Mouse (Mus musculus) stomach, embryonic 14.5 days (tissue): ENCODE measurements around the gene Htr1b. TPM values are rescaled to one million over a fixed set of nuclear protein-coding genes. Genes with fewer than 3 reads are reported as not detected.

Experiments used
- ATAC-seq: fragments of 200-750 bp; cut with Nextera tagmentation; 2 replicates; pipeline ENCODE4 v1.8.0; 2017; ENCODE audit warnings: low read depth, moderate TSS enrichment; ENCODE audit not compliant: insufficient number of reproducible peaks, insufficient read depth, low FRiP score
- H3K27ac ChIP-seq: fragments of 300-500 bp; sonication (generic); 2 replicates; pipeline ENCODE4 v1.5.1; 2014; ENCODE audit warnings: mild to moderate bottlenecking, low read length, moderate library complexity, mixed read lengths
- H3K27me3 ChIP-seq: fragments of 300-500 bp; sonication (generic); 2 replicates; pipeline ENCODE4 v1.6.1; 2014; ENCODE audit warnings: low read length, control low read depth, mixed read lengths; ENCODE audit not compliant: control insufficient read depth, insufficient read depth
- H3K36me3 ChIP-seq: fragments of 300-500 bp; sonication (generic); 2 replicates; pipeline ENCODE4 v1.6.1; 2014; ENCODE audit warnings: mild to moderate bottlenecking, control low read depth, low read length, moderate library complexity, mixed read lengths; ENCODE audit not compliant: control insufficient read depth, insufficient read depth
- H3K4me1 ChIP-seq: fragments of 300-500 bp; sonication (generic); 2 replicates; pipeline ENCODE4 v1.6.1; 2014; ENCODE audit warnings: low read length, control low read depth, mixed read lengths; ENCODE audit not compliant: control insufficient read depth, insufficient read depth
- H3K4me2 ChIP-seq: fragments of 300-500 bp; sonication (generic); replicated peaks from 2 replicates; pipeline ENCODE4 v1.6.1; 2014; ENCODE audit warnings: low read depth, low read length, control low read depth
- H3K4me3 ChIP-seq: fragments of 300-500 bp; sonication (generic); 2 replicates; pipeline ENCODE4 v1.5.1; 2014; ENCODE audit warnings: low read depth, low read length, control low read depth
- H3K9ac ChIP-seq: fragments of 300-500 bp; sonication (generic); replicated peaks from 2 replicates; pipeline ENCODE4 v1.6.1; 2014; ENCODE audit warnings: low read depth, mild to moderate bottlenecking, control low read depth, low read length, moderate library complexity, mixed read lengths
- H3K9me3 ChIP-seq: fragments of 300-500 bp; sonication (generic); 2 replicates; pipeline ENCODE4 v1.6.1; 2016; ENCODE audit warnings: low read depth, low read length, control low read depth; ENCODE audit not compliant: control insufficient read depth
- WGBS: fragments of 180-500 bp; shearing (Covaris S2); extraction: QIAGEN DNeasy Blood & Tissue Kit; methylation state at CpG from one replicate; pipeline ENCODE4 v1.1.7; 2014; 5-methylcytosine and 5-hydroxymethylcytosine counted together
- polyA plus RNA-seq: library from polyadenylated mRNA; unstranded; fragments of >200 nt; fragmentation: Nextera tagmentation; extraction: Ambion mirVana; gene quantifications from 2 replicates; pipeline ENCODE4 v1.2.1, GENCODE M21; 2014

Htr1b gene
- polyA plus RNA-seq, result 1.5 and 1.8 TPM in 2 replicates

DNA sequence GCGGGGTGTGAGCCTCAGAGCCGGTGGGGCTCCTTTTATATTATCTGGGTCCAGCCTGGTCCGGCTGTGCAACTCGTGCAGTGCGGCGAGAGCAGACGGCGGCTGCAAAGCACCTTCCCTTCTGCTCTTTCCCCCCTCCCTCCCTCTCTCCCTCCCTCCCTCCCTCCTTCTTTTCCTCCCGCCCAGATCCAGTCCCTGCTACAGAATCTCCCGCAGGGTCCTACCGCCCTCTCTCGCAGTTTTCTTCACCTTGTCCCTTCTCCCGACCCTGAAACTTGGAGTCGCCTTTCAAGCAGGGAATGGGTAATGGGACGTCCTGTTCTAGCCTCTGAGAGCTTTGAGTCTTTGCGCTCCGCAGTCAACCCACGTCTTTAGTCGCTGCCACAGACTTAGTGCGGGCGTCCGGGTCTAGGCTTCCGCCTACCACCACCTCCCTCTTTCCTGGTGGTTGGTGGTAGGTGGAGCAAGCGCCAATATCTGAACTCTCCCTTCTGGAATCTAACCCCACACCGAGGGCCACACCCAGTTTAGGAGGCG, at the start of gene Htr1b:
Gene Htr1b (minus strand): TSS at position 392 of the 537 bp plus-strand sequence.
- Histone ChIP-seq H3K4me2 (peak within 1 kb of the TSS; percentile 70), H3K9me3 (no peaks in the 10 kb centered on the region), H3K9ac (peak within 1 kb of the TSS; percentile 53), H3K27me3 (0 out of 2 replicates have a peak, but pooled peaks cover 2% of the 10 kb centered on the region), H3K4me1 (no peaks in the 10 kb centered on the region), H3K27ac (peak within 1 kb of the TSS; percentile 28; the same call in 1 of the 2 replicates), H3K36me3 (no peaks in the 10 kb centered on the region), H3K4me3 (peak within 1 kb of the TSS; percentile 54)
- peak; percentile 86 for ATAC-seq
- 0% methylated on average over 25 of the region's 26 CpGs for WGBS

DNA sequence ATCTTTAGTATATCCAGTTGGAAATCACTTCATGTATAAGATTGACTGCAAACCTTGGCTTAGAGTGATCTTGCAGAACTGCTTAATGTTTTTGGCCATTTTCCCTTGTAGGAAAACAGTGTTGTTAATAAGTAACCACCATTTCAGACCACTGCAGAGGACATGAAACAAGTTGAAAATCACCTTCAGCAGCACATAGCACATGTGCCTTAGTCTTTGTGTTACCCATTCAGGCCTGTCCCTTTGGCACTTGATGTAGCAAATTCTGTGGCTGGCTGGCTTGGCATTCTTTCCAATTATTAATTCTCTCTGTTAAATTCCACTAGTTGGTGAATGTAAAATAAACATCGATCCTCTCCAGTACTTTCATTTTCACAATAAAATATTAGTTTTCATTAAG, 43.1 kb upstream of the Htr1b start:
- Histone ChIP-seq H3K9ac (no peak overlapping the region), H3K36me3 (no peaks in the 10 kb centered on the region), H3K4me3 (no peak overlapping the region), H3K4me2 (no peak overlapping the region), H3K27me3 (no peaks in the 10 kb centered on the region), H3K27ac (no peak overlapping the region), H3K9me3 (no peaks in the 10 kb centered on the region), H3K4me1 (no peaks in the 10 kb centered on the region)
- no peak for ATAC-seq
- 97% methylated on average over 1 of the region's 1 CpGs for WGBS

DNA sequence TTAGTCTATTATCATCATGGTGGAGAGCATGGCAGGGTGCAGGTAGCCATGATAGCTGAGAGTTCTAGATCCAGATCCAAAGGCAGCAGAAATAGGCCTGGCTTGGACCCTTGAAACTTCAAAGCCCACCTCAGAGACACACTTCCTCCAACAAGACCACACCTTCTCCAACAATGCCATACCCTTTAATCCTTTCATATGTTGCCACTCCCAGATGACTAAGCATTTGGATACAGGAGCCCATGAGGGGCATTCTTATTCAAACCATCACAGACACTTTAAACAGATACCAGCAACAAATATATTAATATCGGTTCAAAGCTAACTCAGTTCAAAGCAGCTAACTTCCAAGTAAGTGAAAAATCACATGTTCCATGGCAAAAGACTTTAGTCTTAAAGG, 3.9 kb upstream of the Htr1b start:
- Histone ChIP-seq H3K4me1 (no peaks in the 10 kb centered on the region), H3K4me3 (no peak overlapping the region), H3K4me2 (no peak overlapping the region), H3K27ac (no peak overlapping the region), H3K36me3 (no peaks in the 10 kb centered on the region), H3K27me3 (no peaks in the 10 kb centered on the region), H3K9me3 (no peaks in the 10 kb centered on the region), H3K9ac (no peak overlapping the region)
- ATAC-seq, result no peak
- 84% methylated on average over 1 of the region's 1 CpGs for WGBS

DNA sequence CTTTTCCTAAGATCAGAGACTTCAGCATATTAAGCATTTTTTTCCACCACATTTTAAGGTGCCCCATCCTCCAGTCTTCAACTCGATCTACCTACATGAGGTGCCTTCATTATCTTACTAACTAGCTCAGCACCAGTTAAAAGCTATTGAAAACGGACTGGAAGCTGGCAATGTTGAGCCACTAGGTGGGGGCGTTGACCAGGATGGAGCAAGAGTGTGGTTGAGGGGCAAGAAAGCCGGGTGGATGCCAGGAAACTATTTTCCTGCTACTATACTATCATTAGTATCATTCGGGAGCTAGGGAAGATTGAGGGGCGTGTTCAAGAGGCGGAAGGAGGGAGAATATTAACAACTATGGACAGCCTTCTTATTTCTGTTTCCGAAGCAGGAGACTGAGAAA, 1.5 kb upstream of the Htr1b start:
- Histone ChIP-seq H3K27ac (no peak overlapping the region), H3K4me2 (peak overlapping the region; percentile 28), H3K9ac (no peak overlapping the region), H3K9me3 (no peaks in the 10 kb centered on the region), H3K36me3 (no peaks in the 10 kb centered on the region), H3K4me3 (0 out of 2 replicates have a peak overlapping the region, but pooled peaks have one; percentile 4), H3K4me1 (no peaks in the 10 kb centered on the region), H3K27me3 (0 out of 2 replicates have a peak, but pooled peaks cover 2% of the 10 kb centered on the region)
- no peak for ATAC-seq
- 4% methylated on average over 8 of the region's 8 CpGs for WGBS

DNA sequence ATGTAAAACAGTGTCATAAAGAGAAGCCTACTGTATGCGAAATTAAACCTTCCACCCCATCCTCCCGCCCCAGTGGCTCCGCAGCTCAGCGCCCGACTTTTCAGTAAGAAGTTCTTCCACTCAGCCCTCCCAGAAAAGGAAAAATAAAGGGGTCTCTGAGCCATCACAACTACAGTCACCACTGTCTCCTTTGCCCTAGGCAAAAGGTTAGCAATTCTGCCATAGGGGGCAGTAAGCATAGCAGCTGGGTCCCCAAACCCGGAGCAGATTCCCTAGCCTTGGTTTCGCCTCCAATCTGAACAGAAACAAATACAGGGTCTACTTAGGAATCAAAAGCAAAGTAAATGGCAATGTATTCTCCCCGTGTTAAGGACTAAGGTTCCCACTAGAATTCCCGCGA, 535 bp upstream of the Htr1b start:
- Histone ChIP-seq H3K9ac (0 out of 2 replicates have a peak overlapping the region, but pooled peaks have one; percentile 4), H3K27ac (no peak overlapping the region)
- WGBS, result 1% methylated on average over 10 of the region's 10 CpGs

DNA sequence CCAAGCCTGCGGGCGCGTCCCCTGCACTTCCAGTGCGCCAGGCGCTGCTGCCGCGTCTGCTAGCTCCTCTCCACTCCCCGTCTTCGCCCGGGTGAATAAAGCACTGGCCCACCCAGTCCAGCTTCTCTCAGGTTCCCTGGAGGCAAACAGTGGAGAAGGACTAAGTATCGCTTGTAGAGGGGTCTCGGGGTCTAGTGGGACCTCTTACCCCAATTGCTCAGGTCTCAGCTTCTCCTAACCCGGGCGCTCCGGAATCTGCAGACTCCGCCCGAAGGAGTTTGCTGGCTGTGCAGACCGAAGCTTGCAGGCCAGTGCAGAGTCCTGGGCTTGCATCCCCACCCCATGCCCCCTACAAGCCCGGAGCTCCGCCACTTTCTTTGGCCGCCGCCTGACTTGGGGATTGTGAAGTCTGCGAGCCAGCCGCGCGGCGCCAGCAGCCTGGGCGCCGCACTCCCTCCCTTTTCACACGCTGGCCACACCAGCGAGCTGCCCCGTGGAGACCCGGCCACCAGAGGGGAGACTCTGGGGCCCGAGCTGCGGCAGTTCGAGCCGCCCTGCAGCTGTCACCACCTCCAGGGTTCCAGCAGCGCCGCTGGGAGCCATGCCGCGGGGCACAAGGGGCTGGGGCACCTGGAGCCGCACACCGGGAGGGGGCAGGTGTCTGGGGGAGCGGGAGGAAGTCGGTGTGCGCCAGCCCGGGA, 742 bp downstream of the Htr1b start:
- no peaks in the 10 kb centered on the region for H3K9me3 ChIP-seq
- no peak overlapping the region; the same call in 1 of the 2 replicates for H3K27ac ChIP-seq
- 0 out of 2 replicates have a peak, but pooled peaks cover 2% of the 10 kb centered on the region for H3K27me3 ChIP-seq
- H3K4me3 ChIP-seq, result peak overlapping the region; percentile 54
- peak; percentile 50; the same call in 1 of the 2 replicates for ATAC-seq
- WGBS, result under 1% methylated on average over 45 of the region's 47 CpGs
- no peaks in the 10 kb centered on the region for H3K36me3 ChIP-seq
- H3K4me2 ChIP-seq, result peak overlapping the region; percentile 70
- peak overlapping the region; percentile 53 for H3K9ac ChIP-seq
- H3K4me1 ChIP-seq, result no peaks in the 10 kb centered on the region

More for the DNA sequence above, 535 bp upstream of the Htr1b start:
- 0 out of 2 replicates have a peak, but pooled peaks cover 2% of the 10 kb centered on the region for H3K27me3 ChIP-seq
- no peaks in the 10 kb centered on the region for H3K4me1 ChIP-seq
- no peak for ATAC-seq
- H3K4me2 ChIP-seq, result peak overlapping the region; percentile 70
- no peaks in the 10 kb centered on the region for H3K36me3 ChIP-seq
- peak overlapping the region; percentile 54 for H3K4me3 ChIP-seq
- no peaks in the 10 kb centered on the region for H3K9me3 ChIP-seq

GRCm38 (mm10) chr9:81632191-81632735, 1.4 kb downstream of the Htr1b start:
- H3K4me2 ChIP-seq, result peak overlapping the region; percentile 70
- no peaks in the 10 kb centered on the region for H3K36me3 ChIP-seq
- peak overlapping the region; percentile 53 for H3K9ac ChIP-seq
- 0 out of 2 replicates have a peak, but pooled peaks cover 2% of the 10 kb centered on the region for H3K27me3 ChIP-seq
- H3K9me3 ChIP-seq, result no peaks in the 10 kb centered on the region
- peak overlapping the region; percentile 54 for H3K4me3 ChIP-seq
- ATAC-seq, result 0 out of 2 replicates have a peak, but pooled peaks have one; percentile 7
- no peak overlapping the region for H3K27ac ChIP-seq
- H3K4me1 ChIP-seq, result no peaks in the 10 kb centered on the region
- WGBS, result 1% methylated on average over 29 of the region's 31 CpGs

DNA sequence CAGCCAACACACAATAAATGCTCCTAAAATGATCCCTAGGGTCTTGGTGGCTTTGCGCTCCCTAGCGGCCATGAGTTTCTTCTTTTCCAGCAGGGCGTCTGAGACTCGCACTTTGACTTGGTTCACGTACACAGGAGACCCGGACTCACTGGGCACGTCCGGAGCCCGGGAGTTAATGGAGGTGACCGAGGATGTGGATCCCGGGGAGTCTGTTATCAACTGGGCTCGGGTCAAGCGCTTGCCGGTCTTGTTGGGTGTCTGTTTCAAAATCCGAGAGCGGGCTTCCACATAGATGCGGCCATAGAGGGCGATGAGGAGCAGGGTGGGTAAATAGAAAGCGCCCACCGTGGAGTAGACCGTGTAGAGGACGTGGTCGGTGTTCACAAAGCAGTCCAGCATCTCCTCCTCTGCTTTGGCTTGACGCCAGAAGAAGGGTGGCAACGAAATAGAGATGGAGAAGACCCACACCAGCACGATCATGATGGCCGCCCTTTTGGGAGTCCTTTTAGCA, 2.0 kb downstream of the Htr1b start:
- 0 out of 2 replicates have a peak, but pooled peaks have one; percentile 12 for ATAC-seq
- Histone ChIP-seq H3K27me3 (0 out of 2 replicates have a peak, but pooled peaks cover 2% of the 10 kb centered on the region), H3K4me3 (peak overlapping the region; percentile 54), H3K9ac (no peak overlapping the region), H3K4me2 (peak overlapping the region; percentile 70), H3K4me1 (no peaks in the 10 kb centered on the region), H3K27ac (no peak overlapping the region), H3K36me3 (no peaks in the 10 kb centered on the region), H3K9me3 (no peaks in the 10 kb centered on the region)
- WGBS, result 4% methylated on average over 27 of the region's 27 CpGs
